Mouse (Mus musculus) stomach, embryonic 14.5 days (tissue): Measurements from ENCODE around the gene Cfap100. TPM values are rescaled to one million over a fixed set of nuclear protein-coding genes. Genes with fewer than 3 reads are reported as not detected.
A peak's percentile ranks its signal among the peaks of the same experiment; 100 is the strongest.

Experiments used
- ATAC-seq: fragments of 200-750 bp; cut with Nextera tagmentation; 2 replicates; pipeline ENCODE4 v1.8.0; 2017; ENCODE audit warnings: low read depth, moderate TSS enrichment; ENCODE audit not compliant: insufficient number of reproducible peaks, insufficient read depth, low FRiP score
- H3K27ac ChIP-seq: fragments of 300-500 bp; sonication (generic); 2 replicates; pipeline ENCODE4 v1.5.1; 2014; ENCODE audit warnings: mild to moderate bottlenecking, low read length, moderate library complexity, mixed read lengths
- H3K27me3 ChIP-seq: fragments of 300-500 bp; sonication (generic); 2 replicates; pipeline ENCODE4 v1.6.1; 2014; ENCODE audit warnings: low read length, control low read depth, mixed read lengths; ENCODE audit not compliant: control insufficient read depth, insufficient read depth
- H3K36me3 ChIP-seq: fragments of 300-500 bp; sonication (generic); 2 replicates; pipeline ENCODE4 v1.6.1; 2014; ENCODE audit warnings: mild to moderate bottlenecking, control low read depth, low read length, moderate library complexity, mixed read lengths; ENCODE audit not compliant: control insufficient read depth, insufficient read depth
- H3K4me1 ChIP-seq: fragments of 300-500 bp; sonication (generic); 2 replicates; pipeline ENCODE4 v1.6.1; 2014; ENCODE audit warnings: low read length, control low read depth, mixed read lengths; ENCODE audit not compliant: control insufficient read depth, insufficient read depth
- H3K4me2 ChIP-seq: fragments of 300-500 bp; sonication (generic); replicated peaks from 2 replicates; pipeline ENCODE4 v1.6.1; 2014; ENCODE audit warnings: low read depth, low read length, control low read depth
- H3K4me3 ChIP-seq: fragments of 300-500 bp; sonication (generic); 2 replicates; pipeline ENCODE4 v1.5.1; 2014; ENCODE audit warnings: low read depth, low read length, control low read depth
- H3K9ac ChIP-seq: fragments of 300-500 bp; sonication (generic); replicated peaks from 2 replicates; pipeline ENCODE4 v1.6.1; 2014; ENCODE audit warnings: low read depth, mild to moderate bottlenecking, control low read depth, low read length, moderate library complexity, mixed read lengths
- H3K9me3 ChIP-seq: fragments of 300-500 bp; sonication (generic); 2 replicates; pipeline ENCODE4 v1.6.1; 2016; ENCODE audit warnings: low read depth, low read length, control low read depth; ENCODE audit not compliant: control insufficient read depth
- WGBS: fragments of 180-500 bp; shearing (Covaris S2); extraction: QIAGEN DNeasy Blood & Tissue Kit; methylation state at CpG from one replicate; pipeline ENCODE4 v1.1.7; 2014; 5-methylcytosine and 5-hydroxymethylcytosine counted together
- polyA plus RNA-seq: library from polyadenylated mRNA; unstranded; fragments of >200 nt; fragmentation: Nextera tagmentation; extraction: Ambion mirVana; gene quantifications from 2 replicates; pipeline ENCODE4 v1.2.1, GENCODE M21; 2014

Gene Cfap100
- polyA plus RNA-seq, 1 experiment from 2014 or later = 0.61 TPM

GRCm38 (mm10) chr6:90360922-90361614, 67.5 kb downstream of the Cfap100 start:
- no peaks in the 10 kb centered on the region for H3K36me3 ChIP-seq
- no peak overlapping the region for H3K4me2 ChIP-seq
- H3K9me3 ChIP-seq = no peaks in the 10 kb centered on the region
- no peaks in the 10 kb centered on the region for H3K27me3 ChIP-seq
- no peak overlapping the region; the same call in 1 of the 2 replicates for H3K27ac ChIP-seq
- WGBS = 82% methylated on average over 6 of the region's 6 CpGs
- ATAC-seq = no peak
- no peak overlapping the region for H3K4me3 ChIP-seq
- H3K9ac ChIP-seq = no peak overlapping the region
- H3K4me1 ChIP-seq = peaks cover 6% of the 10 kb centered on the region; the same call in 1 of the 2 replicates

GRCm38 (mm10) chr6:90360024-90360781, 68.4 kb downstream of the Cfap100 start:
- Histone ChIP-seq H3K27me3 (no peaks in the 10 kb centered on the region), H3K27ac (peak overlapping the region; percentile 2; the same call in 1 of the 2 replicates), H3K9ac (no peak overlapping the region), H3K4me3 (no peak overlapping the region), H3K36me3 (no peaks in the 10 kb centered on the region), H3K9me3 (no peaks in the 10 kb centered on the region), H3K4me2 (no peak overlapping the region), H3K4me1 (peaks cover 6% of the 10 kb centered on the region; the same call in 1 of the 2 replicates)
- 38% methylated on average over 7 of the region's 7 CpGs for WGBS
- ATAC-seq = peak; percentile 47; the same call in 1 of the 2 replicates

- Histone ChIP-seq H3K4me3 (no peak overlapping the region), H3K27me3 (no peaks in the 10 kb centered on the region), H3K9me3 (no peaks in the 10 kb centered on the region), H3K4me1 (peaks cover 6% of the 10 kb centered on the region; the same call in 1 of the 2 replicates), H3K4me2 (no peak overlapping the region), H3K27ac (no peak overlapping the region), H3K9ac (no peak overlapping the region), H3K36me3 (no peaks in the 10 kb centered on the region)
- 67% methylated on average over 2 of the region's 2 CpGs for WGBS
- no peak for ATAC-seq
These were observed 69.2 kb downstream of the Cfap100 start for GRCm38 (mm10) chr6:90359445-90359844.

- no peaks in the 10 kb centered on the region for H3K36me3 ChIP-seq
- H3K4me2 ChIP-seq = no peak overlapping the region
- H3K9me3 ChIP-seq = no peaks in the 10 kb centered on the region
- no peak overlapping the region for H3K4me3 ChIP-seq
- H3K27ac ChIP-seq = peak overlapping the region; percentile 4; the same call in 1 of the 2 replicates
- no peak for ATAC-seq
- peaks cover 6% of the 10 kb centered on the region; the same call in 1 of the 2 replicates for H3K4me1 ChIP-seq
- H3K9ac ChIP-seq = no peak overlapping the region
- H3K27me3 ChIP-seq = no peaks in the 10 kb centered on the region
- 50% methylated on average over 5 of the region's 5 CpGs for WGBS
These were observed 70.5 kb downstream of the Cfap100 start for GRCm38 (mm10) chr6:90358142-90358541.

Other genes starting within 250 kb of the Cfap100 start
- gene V1ra8, start 226.0 kb downstream of the Cfap100 start, polyA plus RNA-seq = not detected in 2 replicates
- gene Vmn1r53, start 204.4 kb downstream of the Cfap100 start, polyA plus RNA-seq = not detected in 2 replicates
- gene Vmn1r54, start 182.5 kb downstream of the Cfap100 start, polyA plus RNA-seq = not detected in 2 replicates
- gene BC048671, start 127.6 kb downstream of the Cfap100 start, polyA plus RNA-seq = not detected in 2 replicates
- 0.25 and 0.39 TPM in 2 replicates for gene Chst13, start 103.6 kb downstream of the Cfap100 start, polyA plus RNA-seq
- gene Uroc1, start 95.5 kb downstream of the Cfap100 start, polyA plus RNA-seq = not detected in 2 replicates
- gene Zxdc, start 59.3 kb downstream of the Cfap100 start, polyA plus RNA-seq = 10.4 and 10.8 TPM in 2 replicates
- 3.8 and 4.8 TPM in 2 replicates for gene Klf15, start 33.8 kb upstream of the Cfap100 start, polyA plus RNA-seq
- gene Aldh1l1, start 57.6 kb upstream of the Cfap100 start, polyA plus RNA-seq = 2.5 and 4.3 TPM in 2 replicates
- 5.5 and 7.3 TPM in 2 replicates for gene Slc41a3, start 175.9 kb upstream of the Cfap100 start, polyA plus RNA-seq